In genomic region chr6:7965833-7966522, GRCm38 (mm10) we compare ENCODE assay signal across 9 mouse cellular contexts.
DNase-seq lines count a peak whose midpoint lies in the region; ATAC-seq and TF ChIP-seq lines count a peak whose summit lies in the region.
"Had no signal": no experiment of that assay in that cellular context is flagged by ENCODE, and none has a peak within 500 bp of the region (broad histone marks: within the 10 kb centered on the region; RNA-seq: fewer than 3 reads in every experiment).

No protein-coding gene starts in this region.

- no peak for TF ChIP-seq POLR2A in limb, embryonic 14.5 days (IDR thresholded peaks at IDR 0.05; ENCODE audit: borderline replicate concordance, extremely low read depth, insufficient read depth, insufficient read length)

- peak; percentile 81; the same call in 1 of the 2 replicates for ATAC-seq in limb, embryonic 11.5 days (ENCODE audit: insufficient number of reproducible peaks, low FRiP score, low TSS enrichment, low read depth)
- peak; percentile 85 for ATAC-seq in hindbrain, embryonic 12.5 days (ENCODE audit: low FRiP score)
- ATAC-seq in limb, embryonic 14.5 days (ENCODE audit: low FRiP score, low read depth): peak; percentile 82
- no peak for ATAC-seq in megakaryocyte progenitor cell, adult 5-6 weeks (replicated peaks; ENCODE audit: poor library complexity)

- no peak overlapping the region for H3K27ac ChIP-seq in limb, embryonic 11.5 days (replicated peaks; ENCODE audit: low read depth, low read length)
- no peak overlapping the region for H3K27ac ChIP-seq in limb, embryonic 10.5 days
- no peak overlapping the region for H3K27ac ChIP-seq in hindbrain, embryonic 12.5 days
- H3K27ac ChIP-seq in limb, embryonic 14.5 days (replicated peaks; ENCODE audit: low read depth, low read length): no peak overlapping the region

- H3K4me3 ChIP-seq in limb, embryonic 11.5 days (ENCODE audit: low read depth, low read length): no peak overlapping the region
- H3K4me3 ChIP-seq in limb, embryonic 10.5 days: no peak overlapping the region
- H3K4me3 ChIP-seq in hindbrain, embryonic 12.5 days: no peak overlapping the region
- H3K4me3 ChIP-seq in limb, embryonic 14.5 days (replicated peaks; ENCODE audit: low read length): no peak overlapping the region

- no peak overlapping the region for H3K4me2 ChIP-seq in limb, embryonic 11.5 days (ENCODE audit: low read depth, severe bottlenecking)
- H3K4me2 ChIP-seq in hindbrain, embryonic 12.5 days (replicated peaks): no peak overlapping the region
- no peak overlapping the region for H3K4me2 ChIP-seq in limb, embryonic 14.5 days (replicated peaks; ENCODE audit: low read depth, low read length, severe bottlenecking)

- H3K9ac ChIP-seq in limb, embryonic 11.5 days (ENCODE audit: low read length): no peak overlapping the region
- H3K9ac ChIP-seq in hindbrain, embryonic 12.5 days: no peak overlapping the region
- no peak overlapping the region for H3K9ac ChIP-seq in limb, embryonic 14.5 days (ENCODE audit: low read depth, low read length, severe bottlenecking)

- 0 out of 2 replicates have a peak, but pooled peaks cover 5% of the 10 kb centered on the region for H3K4me1 ChIP-seq in limb, embryonic 11.5 days (ENCODE audit: control insufficient read depth, insufficient read depth, low read length)
- H3K4me1 ChIP-seq in limb, embryonic 10.5 days: peaks cover 20% of the 10 kb centered on the region
- H3K4me1 ChIP-seq in hindbrain, embryonic 12.5 days: peaks cover 14% of the 10 kb centered on the region
- peaks cover 6% of the 10 kb centered on the region for H3K4me1 ChIP-seq in limb, embryonic 14.5 days (ENCODE audit: control insufficient read depth, insufficient read depth, low read length)

- no peaks in the 10 kb centered on the region for H3K9me3 ChIP-seq in limb, embryonic 11.5 days (ENCODE audit: control insufficient read depth, low read length)
- no peaks in the 10 kb centered on the region for H3K9me3 ChIP-seq in limb, embryonic 10.5 days (replicated peaks)
- H3K9me3 ChIP-seq in hindbrain, embryonic 12.5 days (replicated peaks): no peaks in the 10 kb centered on the region
- H3K9me3 ChIP-seq in limb, embryonic 14.5 days (ENCODE audit: control insufficient read depth, low read length): no peaks in the 10 kb centered on the region

- 34% methylated on average over 11 of the region's 11 CpGs for WGBS in limb, embryonic 11.5 days
- 44% methylated on average over 11 of the region's 11 CpGs for WGBS in limb, embryonic 10.5 days
- WGBS in hindbrain, embryonic 12.5 days: 42% methylated on average over 11 of the region's 11 CpGs
- WGBS in limb, embryonic 14.5 days: 24% methylated on average over 11 of the region's 11 CpGs

- DNase-seq in limb, embryonic 11.5 days (ENCODE audit: low spot score): peak; percentile 42
- DNase-seq in limb, embryonic 10.5 days (ENCODE audit: low spot score): no peak
- peak; percentile 86 for DNase-seq in limb, embryonic 14.5 days (ENCODE audit: low spot score)
- DNase-seq in retina, postnatal 1 day: peak; percentile 28
- no peak for DNase-seq in spleen, postnatal 10 days (ENCODE audit: low spot score in 2 of 2)
- DNase-seq in adrenal gland, adult 18-20 months (ENCODE audit: low spot score in 2 of 2): no peak
- DNase-seq: cerebellum, adult 9-10 months had no signal

- no peaks in the 10 kb centered on the region for H3K27me3 ChIP-seq in limb, embryonic 11.5 days (ENCODE audit: control insufficient read depth, insufficient read depth, low read length)
- no peaks in the 10 kb centered on the region for H3K27me3 ChIP-seq in limb, embryonic 10.5 days (ENCODE audit: low read depth, poor library complexity, severe bottlenecking)
- no peaks in the 10 kb centered on the region for H3K27me3 ChIP-seq in hindbrain, embryonic 12.5 days
- no peaks in the 10 kb centered on the region for H3K27me3 ChIP-seq in limb, embryonic 14.5 days (ENCODE audit: control insufficient read depth, insufficient read depth, low read length)

- no peaks in the 10 kb centered on the region for H3K36me3 ChIP-seq in limb, embryonic 11.5 days (ENCODE audit: control insufficient read depth, insufficient read depth, low read length)
- no peaks in the 10 kb centered on the region for H3K36me3 ChIP-seq in limb, embryonic 10.5 days
- H3K36me3 ChIP-seq in hindbrain, embryonic 12.5 days: no peaks in the 10 kb centered on the region
- H3K36me3 ChIP-seq in limb, embryonic 14.5 days (ENCODE audit: control insufficient read depth, insufficient read depth, low read length): no peaks in the 10 kb centered on the region

Comparison
In these comparisons a context has a peak if more than half of its experiments do, and no peak if none do; other contexts are left out.
1. DNase-seq: peak in limb, embryonic 11.5 days (single experiment), limb, embryonic 14.5 days (single experiment) and retina, postnatal 1 day (single experiment); none in limb, embryonic 10.5 days (single experiment), spleen, postnatal 10 days (0 of 2) and adrenal gland, adult 18-20 months (0 of 2).